Mouse (Mus musculus) E14TG2a.4 (cell line): ENCODE measurements around the gene Nf1.

Experiments
- CTCF ChIP-seq: conservative IDR thresholded peaks from 2 replicates; pipeline ENCODE4 v1.5.1; 2014; ENCODE audit warnings: low read length
- NANOG ChIP-seq: IDR thresholded peaks from 2 replicates; pipeline ENCODE4 v1.6.1; 2014; ENCODE audit warnings: borderline replicate concordance, low read length, mixed read lengths
- POU5F1 ChIP-seq: IDR thresholded peaks from 2 replicates; pipeline ENCODE4 v1.6.1; 2014; ENCODE audit warnings: low read length, borderline replicate concordance

GRCm38 (mm10) chr11:79335077-79335476, 4.4 kb upstream of the Nf1 start:
- no peak for TF ChIP-seq CTCF
- TF ChIP-seq POU5F1 = no peak
- no peak for TF ChIP-seq NANOG
